Mouse (Mus musculus) yolk sac, embryonic 10.5 days (tissue): ENCODE measurements around the gene Defa25.
"Not testable (repeated sequence)": the region's sequence is repeated elsewhere in the genome, so short reads cannot be mapped to it uniquely, and the experiment has no call there.

Source experiments
- DNase-seq: peaks from one replicate; pipeline ENCODE4 v3.0.0-alpha.2; 2017; ENCODE audit warnings: low spot score

Gene Defa25

GRCm38 (mm10) chr8:21084142-21084541 is at the start of gene Defa25:
TSS of gene Defa25 (plus strand) at chr8:21084442.
- not testable (repeated sequence) for DNase-seq

DNA sequence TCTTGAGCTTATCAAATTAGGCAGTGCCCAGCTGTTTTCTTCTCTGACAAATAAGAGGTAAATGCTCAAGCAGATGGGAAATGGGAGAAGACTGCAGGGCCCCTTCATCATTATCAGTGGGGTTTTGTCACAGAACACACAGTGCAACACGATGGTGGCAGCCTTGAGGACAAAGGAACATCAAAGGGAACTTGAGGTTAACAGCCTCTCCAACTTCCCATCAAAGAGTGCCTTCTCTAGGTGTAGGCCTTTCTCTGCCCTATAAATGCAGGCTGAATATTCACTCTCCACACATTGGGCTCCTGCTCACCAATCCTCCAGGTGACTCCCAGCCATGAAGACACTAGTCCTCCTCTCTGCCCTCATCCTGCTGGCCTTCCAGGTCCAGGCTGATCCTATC is 29.5 kb upstream of the Defa25 start, which contains the start of gene Defa23:
Gene Defa23 (plus strand): TSS at position 301 of the 400 bp plus-strand sequence.
- DNase-seq = not testable (repeated sequence)

DNA sequence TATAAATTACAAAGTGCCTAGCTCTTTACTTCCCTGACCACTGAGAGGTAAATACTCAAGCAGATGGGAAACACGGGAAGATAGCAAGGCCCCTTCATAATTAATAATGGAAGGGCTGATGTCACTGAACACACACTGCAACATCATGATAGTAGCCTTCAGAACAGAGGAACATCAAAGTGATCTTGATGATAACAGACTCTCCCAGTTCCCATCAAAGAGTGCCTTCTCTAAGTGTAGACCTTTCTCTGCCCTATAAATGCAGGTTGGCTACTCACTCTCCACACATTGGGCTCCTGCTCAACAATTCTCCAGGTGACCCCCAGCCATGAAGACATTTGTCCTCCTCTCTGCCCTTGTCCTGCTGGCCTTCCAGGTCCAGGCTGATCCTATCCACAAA is 19.5 kb upstream of the Defa25 start, which contains the start of gene Defa35:
Gene Defa35 (plus strand): TSS at position 301 of the 400 bp plus-strand sequence.
- DNase-seq = not testable (repeated sequence)

- no peak for DNase-seq
These were observed 8.9 kb downstream of the Defa25 start for GRCm38 (mm10) chr8:21093106-21093505.

DNA sequence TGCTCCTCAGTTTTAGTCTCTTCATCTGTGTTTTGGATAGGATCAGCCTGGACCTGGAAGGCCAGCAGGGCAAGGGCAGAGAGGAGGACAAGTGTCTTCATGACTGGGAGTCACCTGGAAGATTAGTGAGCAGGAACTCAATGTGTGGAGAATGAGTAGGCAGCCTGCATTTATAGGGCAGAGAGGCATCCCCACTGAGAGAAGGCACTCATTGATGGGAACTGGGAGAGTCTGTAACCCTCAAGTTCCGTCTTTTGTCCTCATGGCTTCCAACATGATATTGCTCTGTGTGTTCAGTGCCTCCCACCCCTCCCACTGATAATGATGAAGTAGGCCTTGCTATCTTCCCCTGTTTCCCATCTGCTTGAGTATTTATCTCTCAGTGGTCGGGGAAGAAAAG is 11.7 kb downstream of the Defa25 start, which contains the start of gene Gm14851:
Gene Gm14851 (minus strand): TSS at position 101 of the 400 bp plus-strand sequence.
- not testable (repeated sequence) for DNase-seq

DNA sequence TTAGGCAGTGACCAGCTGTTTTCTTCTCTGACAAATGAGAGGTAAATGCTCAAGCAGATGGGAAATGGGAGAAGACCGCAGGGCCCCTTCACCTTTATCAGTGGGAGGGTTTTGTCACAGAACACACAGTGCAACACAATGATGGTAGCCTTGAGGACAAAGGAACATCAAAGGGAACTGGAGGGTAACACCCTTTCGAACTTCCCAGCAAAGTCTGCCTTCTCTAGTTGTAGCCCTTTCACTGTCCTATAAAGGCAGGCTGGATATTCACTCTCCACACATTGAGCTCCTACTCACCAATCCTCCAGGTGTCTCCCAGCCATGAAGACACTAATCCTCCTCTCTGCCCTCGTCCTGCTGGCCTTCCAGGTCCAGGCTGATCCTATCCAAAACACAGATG is 50.1 kb downstream of the Defa25 start, which contains the start of gene Defa30:
Gene Defa30 (plus strand): TSS at position 301 of the 400 bp plus-strand sequence.
- not testable (repeated sequence) for DNase-seq
